Mouse (Mus musculus) intestine, postnatal 0 days (tissue): ENCODE data around the gene Tex264. TPM values are rescaled to one million over a fixed set of nuclear protein-coding genes. Genes with fewer than 3 reads are reported as not detected.

Experiments
- ATAC-seq: fragments of 200-750 bp; cut with Nextera tagmentation; 2 replicates; pipeline ENCODE4 v1.8.0; 2017; ENCODE audit warnings: mild to moderate bottlenecking, moderate TSS enrichment, moderate library complexity
- H3K27ac ChIP-seq: fragments of 300-500 bp; sonication (generic); 2 replicates; pipeline ENCODE4 v1.5.1; 2014; ENCODE audit warnings: mild to moderate bottlenecking, low read depth, low read length, moderate library complexity
- H3K27me3 ChIP-seq: fragments of 300-500 bp; sonication (generic); replicated peaks from 2 replicates; pipeline ENCODE4 v1.6.1; 2014; ENCODE audit warnings: low read length, mixed read lengths; ENCODE audit not compliant: control insufficient read depth, insufficient read depth
- H3K36me3 ChIP-seq: fragments of 300-500 bp; sonication (generic); 2 replicates; pipeline ENCODE4 v1.6.1; 2014; ENCODE audit warnings: mild to moderate bottlenecking, moderate library complexity; ENCODE audit not compliant: control insufficient read depth, insufficient read depth
- H3K4me1 ChIP-seq: fragments of 300-500 bp; sonication (generic); replicated peaks from 2 replicates; pipeline ENCODE4 v1.6.1; 2014; ENCODE audit warnings: antibody characterized with exemption, low read length, mixed read lengths; ENCODE audit not compliant: control insufficient read depth, insufficient read depth
- H3K4me2 ChIP-seq: fragments of 300-500 bp; sonication (generic); replicated peaks from 2 replicates; pipeline ENCODE4 v1.6.1; 2014; ENCODE audit warnings: low read depth, mild to moderate bottlenecking, moderate library complexity
- H3K4me3 ChIP-seq: fragments of 300-500 bp; sonication (generic); 2 replicates; pipeline ENCODE4 v1.5.1; 2014; ENCODE audit warnings: low read depth, low read length
- H3K9ac ChIP-seq: fragments of 300-500 bp; sonication (generic); 2 replicates; pipeline ENCODE4 v1.6.1; 2014; ENCODE audit warnings: mild to moderate bottlenecking, low read depth, low read length
- H3K9me3 ChIP-seq: fragments of 300-500 bp; sonication (generic); 2 replicates; pipeline ENCODE4 v1.6.1; 2016; ENCODE audit warnings: mixed run types; ENCODE audit not compliant: control insufficient read depth
- CTCF ChIP-seq: sonication (generic); IDR thresholded peaks from 2 replicates; pipeline ENCODE4 v1.5.1; 2016; ENCODE audit warnings: low read depth, mild to moderate bottlenecking, control low read depth, antibody characterized with exemption, moderate library complexity
- WGBS: fragments of 180-500 bp; shearing (Covaris S2); extraction: QIAGEN DNeasy Blood & Tissue Kit; methylation state at CpG from one replicate; pipeline ENCODE4 v1.1.7; 2014; 5-methylcytosine and 5-hydroxymethylcytosine counted together
- polyA plus RNA-seq: library from polyadenylated mRNA; unstranded; fragments of >200 nt; fragmentation: Nextera tagmentation; extraction: Ambion mirVana; gene quantifications from 2 replicates; pipeline ENCODE4 v1.2.1, GENCODE M21; 2015

Tex264 gene
- polyA plus RNA-seq, 1 experiment from 2014 or later, result 109 TPM

- no peak overlapping the region for H3K4me3 ChIP-seq
- no peaks in the 10 kb centered on the region for H3K27me3 ChIP-seq
- H3K9me3 ChIP-seq, result no peaks in the 10 kb centered on the region
- TF ChIP-seq CTCF, result no peak
- peaks cover 47% of the 10 kb centered on the region for H3K36me3 ChIP-seq
- 0 out of 2 replicates have a peak, but pooled peaks have one; percentile 39 for ATAC-seq
- H3K27ac ChIP-seq, result no peak overlapping the region
- H3K9ac ChIP-seq, result no peak overlapping the region
- 76% methylated on average over 9 of the region's 9 CpGs for WGBS
- H3K4me1 ChIP-seq, result no peaks in the 10 kb centered on the region
- no peak overlapping the region for H3K4me2 ChIP-seq
Measured at GRCm38 (mm10) chr9:106675965-106676364, 9.8 kb downstream of the Tex264 start.

DNA sequence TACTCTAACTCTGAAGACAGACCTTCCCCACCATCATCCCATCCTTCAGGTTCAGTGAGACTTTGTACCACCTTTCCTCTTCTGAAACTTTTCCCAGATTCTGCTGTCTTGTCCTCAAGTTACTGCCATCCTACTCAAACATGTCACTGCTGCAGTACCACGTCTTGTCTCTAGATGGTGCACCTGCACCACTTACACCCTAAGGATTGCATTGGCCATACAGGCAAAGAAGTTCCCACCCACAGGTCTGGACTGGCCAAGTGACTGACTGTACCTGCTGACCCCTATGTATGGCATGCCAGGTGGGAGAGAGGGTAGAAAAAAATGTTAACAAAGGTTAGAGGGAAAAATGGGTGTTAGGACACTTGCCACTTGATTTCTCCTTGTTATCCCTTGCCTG, 10.2 kb downstream of the Tex264 start:
- Histone ChIP-seq H3K36me3 (peaks cover 49% of the 10 kb centered on the region), H3K4me3 (no peak overlapping the region), H3K4me2 (no peak overlapping the region), H3K9me3 (no peaks in the 10 kb centered on the region), H3K9ac (no peak overlapping the region), H3K4me1 (no peaks in the 10 kb centered on the region), H3K27me3 (no peaks in the 10 kb centered on the region), H3K27ac (no peak overlapping the region)
- 0% methylated on average over 1 of the region's 1 CpGs for WGBS
- ATAC-seq, result peak; percentile 35; the same call in 1 of the 2 replicates
- TF ChIP-seq CTCF, result peak; percentile 98

DNA sequence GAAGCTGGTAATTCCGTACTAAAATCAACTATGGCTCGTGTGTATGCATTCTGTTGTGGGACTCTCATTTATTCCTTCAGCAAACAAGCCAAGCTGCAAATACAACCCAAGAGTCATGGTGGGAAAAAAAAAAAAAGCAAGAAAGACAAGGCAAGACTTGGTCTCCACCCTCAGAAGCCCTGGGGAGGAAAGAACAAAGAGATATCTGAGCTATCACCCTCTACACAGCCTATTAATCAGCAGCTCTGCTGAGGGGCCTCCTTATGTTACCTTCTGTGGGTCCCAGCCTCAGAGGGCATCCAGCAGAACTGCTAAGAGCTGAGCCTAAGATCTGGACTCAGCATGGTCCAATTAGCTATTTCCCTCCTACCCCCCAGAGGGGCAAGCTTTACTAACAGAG, 11.9 kb downstream of the Tex264 start:
- no peak for ATAC-seq
- no peak overlapping the region for H3K9ac ChIP-seq
- no peak overlapping the region for H3K27ac ChIP-seq
- no peak overlapping the region for H3K4me2 ChIP-seq
- H3K4me1 ChIP-seq, result no peaks in the 10 kb centered on the region
- no peaks in the 10 kb centered on the region for H3K9me3 ChIP-seq
- no peak for TF ChIP-seq CTCF
- 90% methylated on average over 2 of the region's 2 CpGs for WGBS
- no peak overlapping the region for H3K4me3 ChIP-seq
- H3K36me3 ChIP-seq, result peaks cover 50% of the 10 kb centered on the region
- H3K27me3 ChIP-seq, result no peaks in the 10 kb centered on the region

DNA sequence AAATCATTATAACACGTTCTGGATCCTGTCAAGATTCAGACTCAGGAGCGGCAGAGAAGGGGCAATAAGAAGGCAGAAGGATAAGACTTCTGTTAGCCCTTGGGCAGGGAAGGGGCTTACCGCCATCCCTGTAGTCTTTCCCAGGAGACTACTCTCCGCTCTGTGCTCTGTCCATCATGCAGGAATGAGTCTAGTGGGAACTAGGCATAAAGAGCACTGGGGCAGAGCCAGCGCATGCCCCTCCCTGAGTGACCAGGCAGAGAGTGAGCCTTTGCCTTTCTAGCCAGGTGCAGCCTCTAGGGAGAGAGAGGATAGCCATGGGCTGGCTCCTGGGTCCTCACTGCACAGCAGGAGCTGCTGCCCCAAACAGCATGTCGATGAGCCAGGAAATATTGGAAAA, 20.9 kb downstream of the Tex264 start:
- H3K9me3 ChIP-seq, result no peaks in the 10 kb centered on the region
- no peaks in the 10 kb centered on the region for H3K4me1 ChIP-seq
- no peak overlapping the region for H3K4me3 ChIP-seq
- H3K36me3 ChIP-seq, result peaks cover 67% of the 10 kb centered on the region
- TF ChIP-seq CTCF, result no peak
- no peak for ATAC-seq
- H3K27ac ChIP-seq, result no peak overlapping the region
- no peak overlapping the region for H3K9ac ChIP-seq
- H3K4me2 ChIP-seq, result no peak overlapping the region
- no peaks in the 10 kb centered on the region for H3K27me3 ChIP-seq
- 89% methylated on average over 6 of the region's 6 CpGs for WGBS

DNA sequence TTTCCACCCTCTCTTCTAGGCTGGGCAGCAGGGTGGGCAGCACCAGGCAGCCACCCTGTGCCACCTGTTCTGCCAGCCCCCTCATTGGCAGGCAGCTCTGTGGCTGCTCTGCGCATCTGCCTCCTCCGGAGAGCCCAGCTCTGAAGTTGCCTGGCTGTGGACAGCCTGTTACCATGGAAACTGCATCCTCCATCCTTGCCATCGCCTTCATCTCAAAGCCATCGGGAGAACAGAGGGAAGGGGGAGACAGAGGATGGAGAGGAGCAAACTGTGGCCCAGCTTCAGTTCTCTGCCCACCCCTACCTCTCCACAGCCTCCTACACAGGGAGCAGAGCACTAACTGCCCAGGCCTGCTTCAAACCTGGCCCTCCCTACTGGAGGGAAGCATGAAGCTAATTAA, 21.3 kb downstream of the Tex264 start:
- H3K9ac ChIP-seq, result no peak overlapping the region
- WGBS, result 82% methylated on average over 4 of the region's 4 CpGs
- no peak overlapping the region for H3K4me2 ChIP-seq
- no peaks in the 10 kb centered on the region for H3K4me1 ChIP-seq
- H3K27me3 ChIP-seq, result no peaks in the 10 kb centered on the region
- no peak for ATAC-seq
- peaks cover 67% of the 10 kb centered on the region for H3K36me3 ChIP-seq
- H3K27ac ChIP-seq, result no peak overlapping the region
- no peak for TF ChIP-seq CTCF
- H3K9me3 ChIP-seq, result no peaks in the 10 kb centered on the region
- H3K4me3 ChIP-seq, result no peak overlapping the region

- Histone ChIP-seq H3K27ac (no peak overlapping the region), H3K9me3 (no peaks in the 10 kb centered on the region), H3K27me3 (no peaks in the 10 kb centered on the region), H3K4me1 (no peaks in the 10 kb centered on the region), H3K4me2 (no peak overlapping the region), H3K9ac (no peak overlapping the region), H3K36me3 (peaks cover 70% of the 10 kb centered on the region), H3K4me3 (no peak overlapping the region)
- ATAC-seq, result no peak
- 76% methylated on average over 6 of the region's 6 CpGs for WGBS
- no peak for TF ChIP-seq CTCF
Measured at GRCm38 (mm10) chr9:106663200-106663599, 22.5 kb downstream of the Tex264 start.

GRCm38 (mm10) chr9:106659935-106660334, 25.8 kb downstream of the Tex264 start:
- Histone ChIP-seq H3K9ac (no peak overlapping the region), H3K4me3 (no peak overlapping the region), H3K4me2 (no peak overlapping the region), H3K9me3 (no peaks in the 10 kb centered on the region), H3K27me3 (peaks cover 17% of the 10 kb centered on the region; the same call in 1 of the 2 replicates), H3K36me3 (peaks cover 48% of the 10 kb centered on the region), H3K27ac (no peak overlapping the region), H3K4me1 (no peaks in the 10 kb centered on the region)
- ATAC-seq, result no peak
- 88% methylated on average over 1 of the region's 1 CpGs for WGBS
- no peak for TF ChIP-seq CTCF
